Mouse (Mus musculus): Measurements from ENCODE around the gene P3h1.

The P3h1 gene

DNA sequence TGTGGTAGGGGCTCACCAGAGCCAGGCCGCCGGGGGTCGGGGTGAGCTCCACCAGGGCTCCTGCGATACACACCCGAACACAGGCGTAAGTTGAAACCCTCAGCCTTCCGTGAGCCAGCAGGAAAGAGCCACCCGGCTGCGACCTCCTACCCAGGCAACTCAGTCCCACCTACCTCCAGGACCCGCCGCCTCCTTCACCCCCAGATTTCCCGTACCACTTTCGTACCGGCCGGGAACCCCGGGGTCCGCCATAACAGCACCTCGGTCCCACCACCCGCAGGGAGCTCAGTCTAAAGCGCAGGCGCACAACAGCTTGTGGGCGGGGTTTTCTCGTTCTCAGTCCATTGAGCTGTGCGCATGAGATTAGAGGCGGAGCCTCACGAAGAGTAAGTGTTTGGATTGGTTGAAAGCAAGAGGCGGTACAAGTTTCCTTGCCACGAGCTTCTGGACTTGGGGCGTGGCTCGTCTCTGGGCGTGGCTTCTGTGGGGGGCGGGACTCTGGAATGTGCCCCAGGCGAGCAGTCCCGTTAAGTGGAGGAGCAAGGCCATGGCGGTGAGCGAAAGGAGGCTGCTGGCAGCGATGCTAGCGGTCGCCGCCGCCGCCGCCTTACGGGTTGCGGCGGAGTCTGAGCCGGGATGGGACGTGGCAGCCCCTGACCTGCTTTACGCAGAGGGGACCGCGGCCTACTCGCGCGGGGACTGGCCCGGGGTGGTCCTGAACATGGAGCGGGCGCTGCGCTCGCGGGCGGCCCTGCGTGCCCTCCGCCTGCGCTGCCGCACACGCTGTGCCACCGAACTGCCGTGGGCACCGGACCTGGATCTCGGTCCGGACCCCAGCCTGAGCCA, at the start of gene P3h1, which contains the start of gene AU022252:
P3h1 (plus strand) TSS at position 506 of the 846 bp plus-strand sequence.
AU022252 (minus strand) TSS at position 303 of the 846 bp plus-strand sequence.
- peak; percentile 99 for DNase-seq (ENCODE audit: low spot score in 2 of 2)

GRCm38 (mm10) chr4:119183525-119183924, 49.2 kb upstream of the P3h1 start:
- no peak for DNase-seq (ENCODE audit: low spot score in 2 of 2)

DNA sequence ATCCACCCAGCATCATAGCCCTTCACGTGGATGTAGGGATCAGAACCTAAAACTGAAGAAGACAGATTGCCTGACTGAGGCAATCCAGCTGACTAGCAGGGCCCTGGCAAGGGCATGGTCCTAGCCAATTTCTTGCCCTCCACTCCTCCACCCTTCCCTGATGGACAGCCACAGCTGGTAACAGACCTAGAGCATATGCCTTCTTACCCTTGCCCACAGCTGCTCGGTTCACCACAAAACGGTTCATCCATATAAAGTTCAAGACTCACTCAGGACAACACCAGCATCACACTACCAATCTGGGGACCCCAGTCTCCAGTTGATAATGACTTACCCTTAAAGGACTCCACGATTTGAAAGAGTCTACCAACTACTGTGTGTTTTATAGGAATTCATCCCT, 46.9 kb upstream of the P3h1 start:
- no peak for DNase-seq (ENCODE audit: low spot score in 2 of 2)

- DNase-seq (ENCODE audit: low spot score in 2 of 2) = peak in 1 of 2 experiments; percentile 40
Measured at GRCm38 (mm10) chr4:119188060-119188785, 44.5 kb upstream of the P3h1 start.

- DNase-seq (ENCODE audit: low spot score in 2 of 2) = no peak
Measured at GRCm38 (mm10) chr4:119189392-119189791, 43.3 kb upstream of the P3h1 start.

DNA sequence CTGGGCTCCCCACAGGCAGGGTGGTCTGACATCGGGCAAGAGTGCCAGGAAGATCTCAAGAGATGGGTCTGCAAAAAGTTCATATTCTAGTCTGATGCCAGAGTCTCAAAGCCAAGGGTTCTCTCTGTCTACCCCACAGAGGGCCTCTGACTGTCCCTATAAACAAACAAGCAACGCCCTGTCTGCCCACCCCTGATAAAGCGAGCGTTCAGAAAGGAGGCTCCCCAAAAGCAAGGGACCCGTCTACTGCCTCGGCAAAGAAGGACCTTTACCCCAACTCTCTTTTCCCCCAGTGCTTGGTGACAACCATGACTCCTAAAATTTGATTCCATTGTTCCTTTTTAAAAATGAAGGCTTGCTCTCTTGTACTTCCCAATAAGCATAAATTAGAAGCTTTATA, 42.9 kb upstream of the P3h1 start, which contains the start of gene Ermap:
Ermap (minus strand) TSS at position 148 of the 400 bp plus-strand sequence.
- no peak for DNase-seq (ENCODE audit: low spot score in 2 of 2)

- no peak for DNase-seq (ENCODE audit: low spot score in 2 of 2)
Measured at GRCm38 (mm10) chr4:119190618-119191017, 42.1 kb upstream of the P3h1 start.

DNA sequence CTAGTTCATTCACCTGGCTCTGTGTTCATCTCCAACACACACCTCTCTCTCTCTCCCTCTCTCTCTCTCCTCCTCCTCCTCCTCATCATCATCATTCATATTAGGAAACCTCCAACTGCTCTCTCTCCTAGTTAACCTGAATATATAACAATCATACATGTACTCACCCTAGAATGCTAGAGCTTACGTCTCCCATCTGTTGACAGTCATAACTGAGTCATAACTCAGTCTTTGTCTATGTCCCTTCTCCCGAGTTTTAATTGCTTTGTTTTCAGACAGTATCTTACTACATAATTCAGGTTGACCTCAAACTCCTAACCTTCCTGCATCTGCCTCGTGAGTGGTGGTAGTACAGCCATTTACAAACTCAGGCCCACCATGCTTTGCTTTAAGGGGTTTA, 41.4 kb upstream of the P3h1 start:
- DNase-seq (ENCODE audit: low spot score in 2 of 2) = no peak

DNA sequence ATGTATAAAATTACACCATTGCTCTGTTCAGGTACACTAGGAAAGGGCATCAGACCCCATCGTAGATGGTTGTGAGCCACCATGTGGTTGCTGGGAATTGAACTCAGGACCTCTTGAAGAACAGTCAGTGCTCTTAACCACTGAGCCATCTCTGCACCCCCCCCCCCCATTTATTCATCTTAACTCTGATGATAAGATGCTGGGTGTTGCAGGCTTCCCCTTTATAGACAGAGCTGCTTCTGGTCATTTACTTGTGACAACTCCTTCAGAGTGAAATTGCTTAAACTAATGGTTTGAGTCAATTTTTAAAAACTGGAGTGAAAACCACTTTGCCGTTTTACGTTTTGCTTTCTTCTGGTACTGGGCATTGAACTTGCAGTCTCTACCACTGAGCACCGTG, 40.0 kb upstream of the P3h1 start:
- no peak for DNase-seq (ENCODE audit: low spot score in 2 of 2)

- peak; percentile 91 to 93 for DNase-seq (ENCODE audit: low spot score in 2 of 2)
Measured at GRCm38 (mm10) chr4:119194909-119195581, 37.7 kb upstream of the P3h1 start, which contains the start of gene Svbp. TSS of gene Svbp (plus strand) at chr4:119195306.

- DNase-seq (ENCODE audit: low spot score in 2 of 2) = peak in 1 of 2 experiments; percentile 43
Measured at GRCm38 (mm10) chr4:119195582-119196320, 37.0 kb upstream of the P3h1 start.

DNA sequence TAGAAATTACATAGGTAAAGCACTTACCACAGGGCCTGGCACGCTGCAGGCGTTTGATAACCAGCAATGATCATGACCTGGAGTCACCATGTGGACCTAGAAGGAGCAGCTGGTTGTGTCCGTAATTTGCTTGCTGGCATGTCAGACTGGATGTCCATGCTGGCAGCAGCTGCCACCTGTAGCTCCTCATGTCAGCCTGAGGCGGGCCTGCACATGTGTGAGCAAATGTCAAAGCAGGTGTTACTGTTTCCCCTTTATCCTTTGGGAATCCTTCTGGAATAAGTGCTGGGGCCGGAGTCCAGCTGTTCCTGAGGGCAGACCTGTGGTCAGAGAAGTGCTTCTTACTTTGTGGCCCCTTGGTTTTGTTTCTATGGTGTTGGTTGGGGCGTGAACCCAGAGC, 34.6 kb upstream of the P3h1 start:
- no peak for DNase-seq (ENCODE audit: low spot score in 2 of 2)

DNA sequence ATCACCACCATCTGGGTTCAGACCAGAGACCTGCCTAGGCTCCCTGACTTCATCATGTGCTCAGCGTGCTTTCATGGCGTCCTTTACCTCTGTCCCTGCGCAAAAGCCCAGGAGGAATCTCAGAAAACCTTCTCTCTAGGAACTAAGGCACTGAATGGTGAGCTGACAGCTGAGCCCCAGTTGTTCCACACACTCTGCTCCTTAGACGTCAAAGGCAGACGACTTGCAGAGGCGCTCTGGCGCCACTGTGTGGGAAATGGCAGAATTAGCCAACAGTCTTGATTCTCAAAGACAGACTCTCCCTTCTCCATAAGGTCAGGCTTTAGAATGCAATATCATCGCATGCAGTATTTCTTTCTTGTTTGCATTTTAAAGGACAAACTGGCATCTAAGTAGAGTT, 28.0 kb upstream of the P3h1 start:
- DNase-seq (ENCODE audit: low spot score in 2 of 2) = peak; percentile 57 to 75

DNA sequence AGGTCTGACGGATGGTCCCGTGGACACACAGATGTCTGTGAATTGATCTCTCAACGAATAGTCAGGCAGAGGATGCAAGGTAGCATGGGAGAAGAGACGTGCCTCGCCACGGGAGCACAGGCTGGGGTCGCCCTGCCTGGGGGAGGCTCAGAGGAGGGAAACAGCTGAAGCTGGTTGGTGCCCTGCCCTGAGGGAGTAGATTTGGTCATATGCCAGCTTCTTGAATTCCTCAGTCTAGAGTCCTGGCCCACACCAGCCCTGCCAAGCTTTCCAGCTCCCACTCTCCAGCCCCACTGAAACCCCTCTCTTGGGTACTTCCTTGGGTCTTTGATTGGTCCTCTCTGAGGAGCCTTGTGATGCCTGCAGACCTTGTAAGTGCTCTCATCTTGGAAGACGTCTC, 16.0 kb upstream of the P3h1 start:
- DNase-seq (ENCODE audit: low spot score in 2 of 2) = no peak

- no peak for DNase-seq (ENCODE audit: low spot score in 2 of 2)
Measured at GRCm38 (mm10) chr4:119218169-119218568, 14.5 kb upstream of the P3h1 start, which contains the start of gene Tmem269. TSS of gene Tmem269 (minus strand) at chr4:119218217.

DNA sequence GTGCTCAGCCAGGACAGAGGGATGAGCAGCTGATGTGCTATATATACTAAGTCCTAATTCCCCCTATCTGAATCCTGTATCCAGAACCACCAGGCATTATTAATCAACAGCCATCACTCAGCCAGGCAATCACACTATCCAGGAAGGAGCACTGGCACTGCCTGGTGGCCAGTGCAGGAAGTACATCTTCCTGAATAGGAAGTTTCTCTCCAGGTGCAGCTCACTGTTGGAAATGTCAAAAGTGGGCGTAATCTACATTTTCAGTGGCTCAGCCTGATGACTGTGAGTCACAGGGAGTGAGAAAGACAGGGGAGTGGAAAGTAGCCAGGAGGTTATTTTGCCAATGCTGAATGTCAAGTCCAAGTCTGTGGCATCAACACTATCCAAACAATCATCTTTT, 9.0 kb upstream of the P3h1 start:
- no peak for DNase-seq (ENCODE audit: low spot score in 2 of 2)

GRCm38 (mm10) chr4:119224534-119224933, 8.2 kb upstream of the P3h1 start:
- no peak for DNase-seq (ENCODE audit: low spot score in 2 of 2)

- no peak for DNase-seq (ENCODE audit: low spot score in 2 of 2)
Measured at GRCm38 (mm10) chr4:119225719-119226118, 7.0 kb upstream of the P3h1 start.

DNA sequence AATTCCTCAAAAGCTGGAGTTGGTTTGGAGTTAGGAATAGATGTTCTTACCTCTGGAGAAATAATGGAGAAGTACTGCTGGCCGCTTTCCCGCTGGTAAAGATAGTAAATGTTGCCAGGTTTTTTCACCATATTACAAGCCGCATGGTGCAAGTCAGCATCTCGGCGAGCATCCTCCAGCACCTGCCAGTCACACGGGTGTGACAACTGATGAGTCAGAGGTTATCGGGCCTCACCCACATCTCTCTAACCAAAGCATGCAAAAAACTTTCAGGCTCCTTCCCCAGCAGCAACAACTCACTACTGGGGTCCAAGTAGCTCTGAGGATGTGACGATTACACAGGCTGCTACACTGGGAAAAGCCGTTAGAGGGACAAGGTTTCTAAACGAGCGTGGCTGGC, 6.0 kb upstream of the P3h1 start:
- DNase-seq (ENCODE audit: low spot score in 2 of 2) = no peak

DNA sequence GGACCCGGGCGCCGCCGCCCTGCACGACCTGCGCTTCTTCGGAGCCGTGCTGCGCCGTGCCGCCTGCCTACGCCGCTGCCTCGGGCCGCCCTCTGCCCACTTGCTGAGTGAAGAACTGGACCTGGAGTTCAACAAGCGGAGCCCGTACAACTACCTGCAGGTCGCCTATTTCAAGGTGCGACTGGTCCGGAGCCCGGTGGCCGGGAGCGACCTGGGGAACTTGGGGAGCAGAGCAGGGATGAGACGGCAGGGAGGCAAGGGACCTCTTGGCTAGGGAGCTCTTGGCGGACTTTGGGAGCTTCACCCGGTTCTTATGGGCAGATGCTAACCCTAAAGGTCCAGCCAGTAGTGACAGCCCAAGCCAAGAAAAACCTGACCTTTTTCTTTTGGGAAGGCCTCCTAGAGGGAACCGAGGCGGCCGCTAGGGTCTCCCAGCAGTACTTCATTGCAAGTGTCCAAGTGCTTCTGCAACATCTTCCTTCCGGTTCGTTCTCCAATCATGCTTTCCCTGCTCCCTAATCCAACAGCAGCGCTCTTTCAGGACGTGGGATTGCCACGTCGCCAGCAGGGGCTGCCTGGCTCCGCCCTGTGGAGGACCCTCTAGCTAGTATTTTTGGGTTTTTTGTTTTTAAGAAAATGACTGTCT, 664 bp downstream of the P3h1 start:
- DNase-seq (ENCODE audit: low spot score in 2 of 2) = peak; percentile 77 to 84

DNA sequence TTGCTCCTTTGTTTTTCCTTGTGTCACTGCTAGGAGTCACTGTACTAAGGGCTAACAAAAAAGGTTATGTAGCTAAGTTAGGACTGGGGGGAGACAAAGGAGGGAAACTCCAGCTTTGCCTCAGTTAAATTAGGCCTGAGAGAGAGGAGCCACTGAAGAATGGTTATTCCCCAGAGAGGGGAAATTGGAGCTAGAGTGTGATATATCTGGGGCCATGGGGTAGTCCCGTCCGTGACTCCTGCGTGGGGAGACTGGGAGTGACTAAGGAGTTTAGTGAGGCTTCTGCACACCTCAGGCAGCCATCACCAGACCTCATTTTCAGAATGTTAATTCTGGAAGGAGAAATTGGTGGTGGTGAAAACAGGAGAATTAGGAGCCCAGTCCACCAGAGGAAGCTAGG, 1.6 kb downstream of the P3h1 start:
- DNase-seq (ENCODE audit: low spot score in 2 of 2) = no peak
